Mouse (Mus musculus): ENCODE data around the gene Vax2.

Gene Vax2

GRCm38 (mm10) chr6:83711067-83711675 is at the start of gene Vax2:
Gene Vax2 (plus strand): TSS chr6:83711264.
- DNase-seq (ENCODE audit: low spot score in 2 of 2): no peak

- no peak for DNase-seq (ENCODE audit: low spot score in 2 of 2)
These were observed 46.1 kb upstream of the Vax2 start for GRCm38 (mm10) chr6:83665009-83665408.

- DNase-seq (ENCODE audit: low spot score in 2 of 2): peak; percentile 83 to 88
These were observed 37.7 kb upstream of the Vax2 start for GRCm38 (mm10) chr6:83673395-83673794.

GRCm38 (mm10) chr6:83677757-83678156 is 33.3 kb upstream of the Vax2 start, which contains the start of gene Cd207:
Gene Cd207 (minus strand): TSS chr6:83677857.
- DNase-seq (ENCODE audit: low spot score in 2 of 2): no peak

GRCm38 (mm10) chr6:83689374-83689773 is 21.7 kb upstream of the Vax2 start:
- no peak for DNase-seq (ENCODE audit: low spot score in 2 of 2)

- peak in 1 of 2 experiments; percentile 26 for DNase-seq (ENCODE audit: low spot score in 2 of 2)
These were observed 20.8 kb upstream of the Vax2 start for GRCm38 (mm10) chr6:83690277-83690676.

GRCm38 (mm10) chr6:83690936-83691335 is 20.1 kb upstream of the Vax2 start:
- no peak for DNase-seq (ENCODE audit: low spot score in 2 of 2)

GRCm38 (mm10) chr6:83692962-83693361 is 18.1 kb upstream of the Vax2 start:
- DNase-seq (ENCODE audit: low spot score in 2 of 2): no peak

- peak in 1 of 2 experiments; percentile 41 for DNase-seq (ENCODE audit: low spot score in 2 of 2)
These were observed 17.2 kb upstream of the Vax2 start for GRCm38 (mm10) chr6:83693835-83694234.

- DNase-seq (ENCODE audit: low spot score in 2 of 2): no peak
These were observed 15.3 kb upstream of the Vax2 start for GRCm38 (mm10) chr6:83695731-83696130.

- no peak for DNase-seq (ENCODE audit: low spot score in 2 of 2)
These were observed 14.4 kb upstream of the Vax2 start for GRCm38 (mm10) chr6:83696684-83697083.

- no peak for DNase-seq (ENCODE audit: low spot score in 2 of 2)
These were observed 13.1 kb upstream of the Vax2 start for GRCm38 (mm10) chr6:83697932-83698331.

GRCm38 (mm10) chr6:83699971-83700370 is 11.1 kb upstream of the Vax2 start:
- DNase-seq (ENCODE audit: low spot score in 2 of 2): no peak

GRCm38 (mm10) chr6:83701001-83701400 is 10.1 kb upstream of the Vax2 start:
- DNase-seq (ENCODE audit: low spot score in 2 of 2): no peak

- DNase-seq (ENCODE audit: low spot score in 2 of 2): no peak
These were observed 8.7 kb upstream of the Vax2 start for GRCm38 (mm10) chr6:83702146-83702999.

- DNase-seq (ENCODE audit: low spot score in 2 of 2): no peak
These were observed 7.9 kb upstream of the Vax2 start for GRCm38 (mm10) chr6:83703000-83703721.

GRCm38 (mm10) chr6:83703722-83704078 is 7.4 kb upstream of the Vax2 start:
- DNase-seq (ENCODE audit: low spot score in 2 of 2): no peak

- no peak for DNase-seq (ENCODE audit: low spot score in 2 of 2)
These were observed 6.8 kb upstream of the Vax2 start for GRCm38 (mm10) chr6:83704294-83704693.

GRCm38 (mm10) chr6:83704701-83705100 is 6.4 kb upstream of the Vax2 start:
- DNase-seq (ENCODE audit: low spot score in 2 of 2): no peak

- no peak for DNase-seq (ENCODE audit: low spot score in 2 of 2)
These were observed 3.1 kb upstream of the Vax2 start for GRCm38 (mm10) chr6:83707738-83708510.

GRCm38 (mm10) chr6:83710361-83711066 is 550 bp upstream of the Vax2 start:
- DNase-seq (ENCODE audit: low spot score in 2 of 2): no peak
